Mouse (Mus musculus): Measurements from ENCODE around the gene Fxyd3. TPM values are rescaled to one million over a fixed set of nuclear protein-coding genes. Genes with fewer than 3 reads are reported as not detected.

The Fxyd3 gene
- polyA plus RNA-seq, 1 experiment = 0.01 TPM

GRCm38 (mm10) chr7:31098697-31099611, 22.4 kb upstream of the Fxyd3 start:
- Histone ChIP-seq H3K4me3 (no peak overlapping the region), H3K27me3 (ENCODE audit: control insufficient read depth, insufficient read depth, insufficient read length) (peaks cover 27% of the 10 kb centered on the region)
- TF ChIP-seq MYOD1 (IDR thresholded peaks at IDR 0.05; ENCODE audit: control insufficient read depth in 1 of 3, insufficient read length in 2 of 3, low read depth in 2 of 3) (no peak), TCF3 (IDR thresholded peaks at IDR 0.05; ENCODE audit: insufficient read length, low read depth) (no peak), REST (IDR thresholded peaks at IDR 0.05; ENCODE audit: insufficient read depth, insufficient read length) (no peak), USF1 (IDR thresholded peaks at IDR 0.05; ENCODE audit: low read depth) (no peak), SRF (IDR thresholded peaks at IDR 0.05; ENCODE audit: control insufficient read depth, insufficient read length, low read depth) (no peak), POLR2AphosphoS2 (IDR thresholded peaks at IDR 0.05; ENCODE audit: insufficient read length, low read depth) (no peak), MAX (IDR thresholded peaks at IDR 0.05; ENCODE audit: low read depth) (no peak), CEBPB (IDR thresholded peaks at IDR 0.05; ENCODE audit: insufficient read depth, poor library complexity, severe bottlenecking) (no peak)

DNA sequence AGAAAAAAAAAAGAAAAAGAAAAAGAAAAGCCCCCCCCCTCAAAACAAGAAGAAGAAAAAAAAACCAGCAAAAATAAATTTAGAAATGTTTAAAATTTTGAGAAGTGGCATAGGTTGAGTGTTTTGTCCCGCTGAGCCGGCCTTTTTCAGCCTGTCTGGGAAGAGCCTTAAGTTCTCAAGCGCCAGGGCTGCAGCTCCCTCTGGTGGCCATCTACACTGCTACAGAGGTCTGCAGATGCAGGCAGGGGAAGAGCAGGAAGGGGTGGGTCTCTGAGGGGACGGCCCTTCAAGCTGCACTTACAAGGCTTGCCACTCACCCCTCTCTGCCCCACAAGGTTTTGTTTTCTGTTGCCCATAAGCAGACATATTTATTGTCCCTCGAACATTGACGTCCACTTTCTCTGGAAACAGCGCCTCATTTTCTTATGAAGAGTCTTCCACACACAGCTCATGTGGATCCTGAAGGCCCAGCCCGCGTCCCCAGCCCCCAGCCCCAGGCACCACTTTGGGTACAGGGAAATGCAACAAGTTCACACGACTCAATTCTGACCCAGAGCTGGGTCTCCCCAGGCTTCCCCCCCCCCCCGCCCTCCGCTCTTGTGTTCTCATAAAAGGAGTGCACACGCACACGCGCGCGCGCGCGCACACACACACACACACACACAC, 21.2 kb upstream of the Fxyd3 start:
- no peak for TF ChIP-seq E2F4 (IDR thresholded peaks at IDR 0.05; ENCODE audit: insufficient read depth)
- no peak for TF ChIP-seq CEBPB (IDR thresholded peaks at IDR 0.05; ENCODE audit: insufficient read depth, poor library complexity, severe bottlenecking)
- TF ChIP-seq SRF (IDR thresholded peaks at IDR 0.05; ENCODE audit: control insufficient read depth, insufficient read length, low read depth) = no peak
- TF ChIP-seq REST (IDR thresholded peaks at IDR 0.05; ENCODE audit: insufficient read depth, insufficient read length) = no peak
- TF ChIP-seq MAX (IDR thresholded peaks at IDR 0.05; ENCODE audit: low read depth) = no peak
- no peak for TF ChIP-seq MYOD1 (IDR thresholded peaks at IDR 0.05; ENCODE audit: control insufficient read depth in 1 of 3, insufficient read length in 2 of 3, low read depth in 2 of 3)
- TF ChIP-seq TCF12 (IDR thresholded peaks at IDR 0.05; ENCODE audit: insufficient read depth, poor library complexity, severe bottlenecking) = no peak
- TF ChIP-seq MYOG (IDR thresholded peaks at IDR 0.05; ENCODE audit: control insufficient read depth in 1 of 3, insufficient read depth in 1 of 3, insufficient read length in 2 of 3, low read depth in 2 of 3) = no peak
- no peak for TF ChIP-seq USF1 (IDR thresholded peaks at IDR 0.05; ENCODE audit: low read depth)
- no peak overlapping the region for H3ac ChIP-seq (ENCODE audit: control insufficient read depth, insufficient read length)
- H3K27me3 ChIP-seq (ENCODE audit: control insufficient read depth, insufficient read depth, insufficient read length) = peaks cover 21% of the 10 kb centered on the region
- no peaks in the 10 kb centered on the region for H3K36me3 ChIP-seq (ENCODE audit: control insufficient read depth, insufficient read depth)
- no peak overlapping the region for H3K4me2 ChIP-seq (ENCODE audit: low read depth)
- no peak overlapping the region for H3K4me3 ChIP-seq
- no peaks in the 10 kb centered on the region for H3K79me2 ChIP-seq (ENCODE audit: control insufficient read depth, insufficient read depth)

More at GRCm38 (mm10) chr7:31098697-31099611, 22.4 kb upstream of the Fxyd3 start:
- H3ac ChIP-seq (ENCODE audit: control insufficient read depth, insufficient read length) = no peak overlapping the region
- no peak overlapping the region for H3K4me2 ChIP-seq (ENCODE audit: low read depth)
- H3K36me3 ChIP-seq (ENCODE audit: control insufficient read depth, insufficient read depth) = no peaks in the 10 kb centered on the region
- no peaks in the 10 kb centered on the region for H3K79me2 ChIP-seq (ENCODE audit: control insufficient read depth, insufficient read depth)

DNA sequence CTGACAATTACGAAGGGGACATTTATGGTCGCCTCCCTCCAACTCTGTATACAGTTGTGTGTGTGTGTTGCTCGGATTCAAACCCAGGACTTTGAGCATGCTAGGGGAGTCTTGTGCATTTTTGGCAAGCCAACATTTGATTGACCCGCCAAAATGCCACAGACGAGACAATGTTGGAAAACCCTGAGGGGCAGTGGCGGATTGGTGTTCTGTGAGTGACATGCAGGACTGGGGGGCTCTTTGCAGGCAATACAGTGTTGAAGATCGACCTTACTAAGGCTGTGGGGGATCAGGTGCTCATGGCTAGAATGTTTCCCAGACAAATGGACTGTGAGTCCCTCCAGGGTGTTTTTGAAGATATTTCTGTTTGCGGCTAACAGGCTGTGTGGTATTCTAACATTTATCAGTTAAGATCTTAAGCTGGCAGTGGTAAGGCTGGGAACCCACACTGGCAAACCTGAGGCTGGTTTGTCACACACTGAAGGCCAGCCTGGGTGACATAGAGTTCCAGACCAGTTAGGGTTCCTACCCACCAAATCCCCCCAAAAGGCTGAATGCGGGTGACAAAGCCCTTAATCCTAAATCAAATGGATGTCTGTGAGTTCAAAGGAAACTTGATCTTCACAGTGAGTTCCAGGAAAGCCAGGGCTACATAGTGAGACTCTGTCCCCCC, 20.5 kb upstream of the Fxyd3 start:
- Histone ChIP-seq H3K4me3 (no peak overlapping the region), H3K4me2 (ENCODE audit: low read depth) (no peak overlapping the region), H3K36me3 (ENCODE audit: control insufficient read depth, insufficient read depth) (no peaks in the 10 kb centered on the region), H3K27me3 (ENCODE audit: control insufficient read depth, insufficient read depth, insufficient read length) (peaks cover 17% of the 10 kb centered on the region), H3K79me2 (ENCODE audit: control insufficient read depth, insufficient read depth) (no peaks in the 10 kb centered on the region), H3ac (ENCODE audit: control insufficient read depth, insufficient read length) (no peak overlapping the region)
- TF ChIP-seq MYOG (IDR thresholded peaks at IDR 0.05; ENCODE audit: control insufficient read depth in 1 of 3, insufficient read depth in 1 of 3, insufficient read length in 2 of 3, low read depth in 2 of 3) (no peak), CEBPB (IDR thresholded peaks at IDR 0.05; ENCODE audit: insufficient read depth, poor library complexity, severe bottlenecking) (no peak), REST (IDR thresholded peaks at IDR 0.05; ENCODE audit: insufficient read depth, insufficient read length) (no peak), POLR2AphosphoS2 (IDR thresholded peaks at IDR 0.05; ENCODE audit: insufficient read length, low read depth) (no peak), E2F4 (IDR thresholded peaks at IDR 0.05; ENCODE audit: insufficient read depth) (no peak), TCF12 (IDR thresholded peaks at IDR 0.05; ENCODE audit: insufficient read depth, poor library complexity, severe bottlenecking) (no peak), POLR2A (IDR thresholded peaks at IDR 0.05; ENCODE audit: insufficient read length, low read depth) (no peak), USF1 (IDR thresholded peaks at IDR 0.05; ENCODE audit: low read depth) (no peak), TCF3 (IDR thresholded peaks at IDR 0.05; ENCODE audit: insufficient read length, low read depth) (no peak), SRF (IDR thresholded peaks at IDR 0.05; ENCODE audit: control insufficient read depth, insufficient read length, low read depth) (no peak), MAX (IDR thresholded peaks at IDR 0.05; ENCODE audit: low read depth) (no peak), MYOD1 (IDR thresholded peaks at IDR 0.05; ENCODE audit: control insufficient read depth in 1 of 3, insufficient read length in 2 of 3, low read depth in 2 of 3) (no peak)

DNA sequence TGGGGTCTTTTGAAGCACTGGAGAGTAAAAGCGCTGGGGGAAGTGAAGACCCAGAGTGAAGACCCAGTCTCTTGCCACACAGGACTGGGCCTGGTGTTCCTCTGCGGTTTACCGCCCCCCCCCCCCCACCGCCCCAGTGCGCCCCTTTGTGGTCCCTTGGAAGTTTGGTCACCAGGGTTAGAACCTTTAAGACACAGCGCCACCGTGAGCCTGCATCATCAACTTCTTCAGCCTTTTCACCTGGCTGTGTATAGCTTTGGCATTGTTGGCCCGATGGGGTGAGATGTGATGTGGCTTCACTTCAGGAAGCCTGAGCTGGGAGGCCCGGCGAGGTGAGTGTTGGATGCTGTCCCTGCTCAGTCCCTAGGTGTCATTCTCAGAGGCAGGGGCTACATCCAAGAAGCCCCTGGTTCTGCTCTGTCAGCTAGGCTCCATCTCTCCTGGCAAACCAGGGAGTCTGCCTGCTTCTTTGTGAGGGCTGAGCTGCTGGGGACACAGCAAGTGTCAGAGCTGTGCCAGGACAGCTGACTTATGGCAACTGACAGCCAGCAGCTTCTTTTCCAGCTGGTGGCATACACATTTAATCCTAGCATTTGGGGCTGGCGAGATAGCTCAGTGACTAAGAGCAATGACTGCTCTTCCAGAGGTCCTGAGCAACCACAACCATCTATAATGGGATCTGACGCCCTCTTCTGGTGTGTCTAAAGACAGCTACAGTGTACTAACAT, 18.4 kb upstream of the Fxyd3 start:
- H3ac ChIP-seq (ENCODE audit: control insufficient read depth, insufficient read length) = no peak overlapping the region
- TF ChIP-seq MYOG (IDR thresholded peaks at IDR 0.05; ENCODE audit: control insufficient read depth in 1 of 3, insufficient read depth in 1 of 3, insufficient read length in 2 of 3, low read depth in 2 of 3) (peak in 1 of 3 experiments; percentile 16), POLR2A (IDR thresholded peaks at IDR 0.05; ENCODE audit: insufficient read length, low read depth) (no peak), CEBPB (IDR thresholded peaks at IDR 0.05; ENCODE audit: insufficient read depth, poor library complexity, severe bottlenecking) (no peak), TCF12 (IDR thresholded peaks at IDR 0.05; ENCODE audit: insufficient read depth, poor library complexity, severe bottlenecking) (no peak), MYOD1 (IDR thresholded peaks at IDR 0.05; ENCODE audit: control insufficient read depth in 1 of 3, insufficient read length in 2 of 3, low read depth in 2 of 3) (no peak), E2F4 (IDR thresholded peaks at IDR 0.05; ENCODE audit: insufficient read depth) (no peak)
- H3K4me3 ChIP-seq = no peak overlapping the region
- H3K4me2 ChIP-seq (ENCODE audit: low read depth) = no peak overlapping the region
- peaks cover 12% of the 10 kb centered on the region for H3K27me3 ChIP-seq (ENCODE audit: control insufficient read depth, insufficient read depth, insufficient read length)
- no peaks in the 10 kb centered on the region for H3K79me2 ChIP-seq (ENCODE audit: control insufficient read depth, insufficient read depth)
- H3K36me3 ChIP-seq (ENCODE audit: control insufficient read depth, insufficient read depth) = no peaks in the 10 kb centered on the region
